ENCODE assay signal across 9 mouse cellular contexts in the genomic region with DNA sequence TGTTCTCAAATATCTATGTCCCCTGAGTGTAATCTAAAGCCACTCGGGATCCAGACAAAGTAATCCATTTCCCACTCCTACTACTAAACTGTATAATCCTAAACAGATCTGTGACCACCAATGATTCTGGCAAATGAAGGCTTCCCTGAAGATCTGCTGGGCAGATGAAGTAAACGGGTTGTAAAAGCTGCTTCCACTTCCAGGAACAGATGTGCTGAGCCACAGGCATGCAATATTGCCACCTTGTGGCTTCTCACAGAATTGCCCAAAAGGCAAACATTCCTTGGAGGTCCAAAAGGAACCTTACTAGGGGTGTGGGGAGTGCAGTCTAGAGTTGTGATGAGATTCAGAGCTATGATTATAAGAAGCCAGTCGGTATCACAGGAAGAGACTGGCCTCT. TPM values are rescaled to one million over a fixed set of nuclear protein-coding genes. Genes with fewer than 3 reads are reported as not detected.
A peak's percentile ranks its signal among the peaks of the same experiment; 100 is the strongest.
DNase-seq lines count a peak whose midpoint lies in the region; ATAC-seq and TF ChIP-seq lines count a peak whose summit lies in the region.
"Had no signal": no experiment of that assay in that cellular context is flagged by ENCODE, and none has a peak within 500 bp of the region (broad histone marks: within the 10 kb centered on the region; RNA-seq: fewer than 3 reads in every experiment).

No protein-coding gene starts in this region.

- no peak overlapping the region for H3K4me3 ChIP-seq in kidney, embryonic 15.5 days (replicated peaks)
- no peak overlapping the region for H3K4me3 ChIP-seq in bone marrow macrophage, adult 2 months (ENCODE audit: insufficient read depth, low read length)
- H3K4me3 ChIP-seq in embryonic facial prominence, embryonic 15.5 days (replicated peaks), result no peak overlapping the region
- H3K4me3 ChIP-seq in midbrain, embryonic 16.5 days (ENCODE audit: low read depth, low read length), result no peak overlapping the region
- no peak overlapping the region for H3K4me3 ChIP-seq in spleen, adult 2 months (ENCODE audit: extremely low read depth, insufficient read depth, insufficient read length)
- H3K4me3 ChIP-seq: neural tube, embryonic 12.5 days had no signal

- H3K4me2 ChIP-seq in kidney, embryonic 15.5 days, result no peak overlapping the region
- H3K4me2 ChIP-seq in embryonic facial prominence, embryonic 15.5 days (replicated peaks), result no peak overlapping the region
- H3K4me2 ChIP-seq in midbrain, embryonic 16.5 days (ENCODE audit: low read length), result no peak overlapping the region
- H3K4me2 ChIP-seq: neural tube, embryonic 12.5 days had no signal

- no peak for ATAC-seq in kidney, embryonic 15.5 days (replicated peaks; ENCODE audit: low FRiP score)
- peak; percentile 63; the same call in 1 of the 2 replicates for ATAC-seq in embryonic facial prominence, embryonic 15.5 days (ENCODE audit: insufficient number of reproducible peaks, low FRiP score, low TSS enrichment, low read depth)
- peak; percentile 76 to 79; a peak in 2 of 4 replicates for ATAC-seq in hematopoietic stem cell, adult 5-6 weeks (replicated peaks in 1 of 2; ENCODE audit: insufficient read depth in 1 of 2, low FRiP score in 2 of 2, low TSS enrichment in 1 of 2, low read depth in 1 of 2, poor library complexity in 2 of 2, severe bottlenecking in 2 of 2)
- peak; percentile 67 for ATAC-seq in midbrain, embryonic 16.5 days

- DNase-seq in kidney, adult 18-20 months, result peak; percentile 69
- DNase-seq in left cerebral cortex, adult 18-20 months (ENCODE audit: low spot score in 2 of 2), result peak; percentile 74 to 79
- DNase-seq in spleen, adult 2 months (ENCODE audit: low read depth in 1 of 2, low spot score in 2 of 2), result peak in 1 of 2 experiments; percentile 78

- TF ChIP-seq CTCF in bone marrow macrophage, adult 2 months (IDR thresholded peaks at IDR 0.05; ENCODE audit: low read depth, low read length), result peak; percentile 56; the same call in 1 of the 2 replicates
- TF ChIP-seq CTCF in spleen, adult 2 months (IDR thresholded peaks at IDR 0.05; ENCODE audit: extremely low read depth, insufficient read depth, insufficient read length, insufficient replicate concordance), result peak; percentile 77; the same call in 1 of the 2 replicates

- peaks cover 15% of the 10 kb centered on the region; the same call in 1 of the 2 replicates for H3K27me3 ChIP-seq in kidney, embryonic 15.5 days
- H3K27me3 ChIP-seq in embryonic facial prominence, embryonic 15.5 days, result 0 out of 2 replicates have a peak, but pooled peaks cover 7% of the 10 kb centered on the region
- no peaks in the 10 kb centered on the region for H3K27me3 ChIP-seq in midbrain, embryonic 16.5 days (ENCODE audit: control insufficient read depth, insufficient read depth, low read depth, low read length)
- no peaks in the 10 kb centered on the region for H3K27me3 ChIP-seq in spleen, adult 2 months (ENCODE audit: control insufficient read depth, insufficient read depth, low read length)

- H3K9me3 ChIP-seq in kidney, embryonic 15.5 days (replicated peaks), result no peaks in the 10 kb centered on the region
- no peaks in the 10 kb centered on the region for H3K9me3 ChIP-seq in embryonic facial prominence, embryonic 15.5 days (replicated peaks)
- no peaks in the 10 kb centered on the region for H3K9me3 ChIP-seq in midbrain, embryonic 16.5 days (replicated peaks; ENCODE audit: control insufficient read depth, low read length, poor library complexity, severe bottlenecking)
- H3K9me3 ChIP-seq: neural tube, embryonic 12.5 days had no signal

- no peak overlapping the region for H3K9ac ChIP-seq in kidney, embryonic 15.5 days
- no peak overlapping the region for H3K9ac ChIP-seq in embryonic facial prominence, embryonic 15.5 days
- no peak overlapping the region for H3K9ac ChIP-seq in midbrain, embryonic 16.5 days (ENCODE audit: low read depth, low read length)
- H3K9ac ChIP-seq: neural tube, embryonic 12.5 days had no signal

- no peak overlapping the region for H3K27ac ChIP-seq in kidney, embryonic 15.5 days
- peak overlapping the region; percentile 54 for H3K27ac ChIP-seq in bone marrow macrophage, adult 2 months (ENCODE audit: insufficient read depth, low read depth, low read length)
- H3K27ac ChIP-seq in embryonic facial prominence, embryonic 15.5 days (replicated peaks), result no peak overlapping the region
- no peak overlapping the region for H3K27ac ChIP-seq in midbrain, embryonic 16.5 days (ENCODE audit: low read length)
- no peak overlapping the region for H3K27ac ChIP-seq in spleen, adult 2 months (ENCODE audit: insufficient read depth, low read length)
- H3K27ac ChIP-seq: neural tube, embryonic 12.5 days had no signal

- no peak for TF ChIP-seq POLR2A in bone marrow macrophage, adult 2 months (IDR thresholded peaks at IDR 0.05; ENCODE audit: borderline replicate concordance, low read depth, low read length)
- no peak for TF ChIP-seq POLR2A in spleen, adult 2 months (IDR thresholded peaks at IDR 0.05; ENCODE audit: low read depth, low read length)

- H3K36me3 ChIP-seq in kidney, embryonic 15.5 days, result no peaks in the 10 kb centered on the region
- no peaks in the 10 kb centered on the region for H3K36me3 ChIP-seq in embryonic facial prominence, embryonic 15.5 days
- no peaks in the 10 kb centered on the region for H3K36me3 ChIP-seq in midbrain, embryonic 16.5 days (ENCODE audit: control insufficient read depth, insufficient read depth, low read length)
- no peaks in the 10 kb centered on the region for H3K36me3 ChIP-seq in spleen, adult 2 months (ENCODE audit: control insufficient read depth, insufficient read depth, low read length)
- H3K36me3 ChIP-seq: neural tube, embryonic 12.5 days had no signal

- 9% methylated on average over 3 of the region's 3 CpGs for WGBS in kidney, embryonic 15.5 days
- WGBS in embryonic facial prominence, embryonic 15.5 days, result 13% methylated on average over 3 of the region's 3 CpGs
- 16% methylated on average over 3 of the region's 3 CpGs for WGBS in midbrain, embryonic 16.5 days
- WGBS in spleen, adult 2 months, result 12% methylated on average over 3 of the region's 3 CpGs

- H3K4me1 ChIP-seq in kidney, embryonic 15.5 days, result 0 out of 2 replicates have a peak, but pooled peaks cover 5% of the 10 kb centered on the region
- peaks cover 19% of the 10 kb centered on the region for H3K4me1 ChIP-seq in bone marrow macrophage, adult 2 months (ENCODE audit: control insufficient read depth, insufficient read depth, low read length)
- H3K4me1 ChIP-seq in embryonic facial prominence, embryonic 15.5 days, result peaks cover 8% of the 10 kb centered on the region
- H3K4me1 ChIP-seq in midbrain, embryonic 16.5 days (ENCODE audit: control insufficient read depth, insufficient read depth, low read length), result 0 out of 2 replicates have a peak, but pooled peaks cover 3% of the 10 kb centered on the region
- peaks cover 8% of the 10 kb centered on the region for H3K4me1 ChIP-seq in spleen, adult 2 months (ENCODE audit: control insufficient read depth, insufficient read depth, insufficient read length)
- H3K4me1 ChIP-seq: neural tube, embryonic 12.5 days had no signal

RNA-seq across cellular contexts. Expression of gene Etv3, which starts 26.1 kb away (rescaled TPM):
- polyA plus RNA-seq in kidney, embryonic 15.5 days (2015; fragmentation: Nextera tagmentation; extraction: Ambion mirVana), result 14.4 and 15.7 TPM in 2 replicates
- 57.2 and 59.6 TPM in 2 replicates for polyA plus RNA-seq in bone marrow macrophage, adult 2 months (2012; ENCODE audit: insufficient read depth, insufficient read length, missing spikeins)
- polyA plus RNA-seq in embryonic facial prominence, embryonic 15.5 days (2015; fragmentation: Nextera tagmentation; extraction: Ambion mirVana), result 23.2 and 23.8 TPM in 2 replicates
- 36.5 and 39.0 TPM in 2 replicates for total RNA-seq in hematopoietic stem cell, adult 5-6 weeks (2017)
- 10 to 100 TPM; 28.0 to 28.1 TPM for total RNA-seq in left cerebral cortex, adult 18-20 months (2021)
- 9.7 and 11.4 TPM in 2 replicates for polyA plus RNA-seq in midbrain, embryonic 16.5 days (2015; fragmentation: Nextera tagmentation; extraction: Ambion mirVana)
- 17.5 and 22.4 TPM in 2 replicates for polyA plus RNA-seq in spleen, adult 2 months (2012; rRNA removed)
